Mouse (Mus musculus) midbrain, embryonic 10.5 days (tissue): ENCODE results near the gene Efnb2. TPM values are rescaled to one million over a fixed set of nuclear protein-coding genes. Genes with fewer than 3 reads are reported as not detected.
A peak's percentile ranks its signal among the peaks of the same experiment; 100 is the strongest.

Source experiments
- DNase-seq: peaks from one replicate; pipeline ENCODE4 v3.0.0-alpha.2; 2017; ENCODE audit warnings: low spot score
- H3K27ac ChIP-seq: fragments of 300-500 bp; sonication (generic); replicated peaks from 2 replicates; pipeline ENCODE4 v1.5.1; 2016; ENCODE audit warnings: mild to moderate bottlenecking
- H3K27me3 ChIP-seq: fragments of 300-500 bp; sonication (generic); 2 replicates; pipeline ENCODE4 v1.6.1; 2016; ENCODE audit warnings: low read depth, mild to moderate bottlenecking; ENCODE audit not compliant: poor library complexity, severe bottlenecking
- H3K36me3 ChIP-seq: fragments of 300-500 bp; sonication (generic); 2 replicates; pipeline ENCODE4 v1.6.1; 2016; ENCODE audit warnings: mild to moderate bottlenecking, moderate library complexity
- H3K4me1 ChIP-seq: fragments of 300-500 bp; sonication (generic); 2 replicates; pipeline ENCODE4 v1.6.1; 2016
- H3K4me3 ChIP-seq: fragments of 300-500 bp; sonication (generic); 2 replicates; pipeline ENCODE4 v1.5.1; 2016; ENCODE audit warnings: mild to moderate bottlenecking, moderate library complexity
- H3K9me3 ChIP-seq: fragments of 300-500 bp; sonication (generic); replicated peaks from 2 replicates; pipeline ENCODE4 v1.6.1; 2016; ENCODE audit warnings: mild to moderate bottlenecking
- WGBS: fragments of 180-500 bp; shearing (Covaris S2); methylation state at CpG from one replicate; pipeline ENCODE4 v1.1.7; 2016; 5-methylcytosine and 5-hydroxymethylcytosine counted together
- polyA plus RNA-seq: library from polyadenylated mRNA; unstranded; fragments of >200 nt; fragmentation: Nextera tagmentation; extraction: Ambion mirVana; gene quantifications from 2 replicates; pipeline ENCODE4 v1.2.1, GENCODE M21; 2016

Gene Efnb2
- polyA plus RNA-seq, 1 experiment from 2014 or later = 15.8 TPM

GRCm38 (mm10) chr8:8649944-8650343 is 11.1 kb downstream of the Efnb2 start:
- peaks cover 100% of the 10 kb centered on the region for H3K27me3 ChIP-seq
- H3K4me3 ChIP-seq = no peak overlapping the region
- H3K4me1 ChIP-seq = peaks cover 58% of the 10 kb centered on the region
- no peaks in the 10 kb centered on the region for H3K9me3 ChIP-seq
- WGBS = 61% methylated on average over 8 of the region's 8 CpGs
- H3K36me3 ChIP-seq = peaks cover 14% of the 10 kb centered on the region
- no peak overlapping the region for H3K27ac ChIP-seq
- no peak for DNase-seq

- Histone ChIP-seq H3K36me3 (peaks cover 14% of the 10 kb centered on the region), H3K9me3 (no peaks in the 10 kb centered on the region), H3K27me3 (peaks cover 99% of the 10 kb centered on the region), H3K27ac (no peak overlapping the region), H3K4me3 (no peak overlapping the region), H3K4me1 (peaks cover 53% of the 10 kb centered on the region)
- WGBS = 92% methylated on average over 3 of the region's 3 CpGs
- no peak for DNase-seq
Observed at GRCm38 (mm10) chr8:8649536-8649935, 11.5 kb downstream of the Efnb2 start.

GRCm38 (mm10) chr8:8648686-8649085 is 12.4 kb downstream of the Efnb2 start:
- DNase-seq = no peak
- peaks cover 14% of the 10 kb centered on the region for H3K36me3 ChIP-seq
- H3K27me3 ChIP-seq = peaks cover 99% of the 10 kb centered on the region
- WGBS = 93% methylated on average over 7 of the region's 7 CpGs
- H3K4me1 ChIP-seq = peaks cover 45% of the 10 kb centered on the region
- no peaks in the 10 kb centered on the region for H3K9me3 ChIP-seq
- H3K27ac ChIP-seq = no peak overlapping the region
- H3K4me3 ChIP-seq = no peak overlapping the region

- DNase-seq = no peak
- WGBS = 82% methylated on average over 7 of the region's 7 CpGs
- peaks cover 98% of the 10 kb centered on the region for H3K27me3 ChIP-seq
- no peak overlapping the region for H3K4me3 ChIP-seq
- H3K4me1 ChIP-seq = peaks cover 40% of the 10 kb centered on the region
- no peaks in the 10 kb centered on the region for H3K9me3 ChIP-seq
- peaks cover 17% of the 10 kb centered on the region for H3K36me3 ChIP-seq
- H3K27ac ChIP-seq = no peak overlapping the region
Observed at GRCm38 (mm10) chr8:8647824-8648223, 13.2 kb downstream of the Efnb2 start.

- Histone ChIP-seq H3K4me3 (no peak overlapping the region), H3K9me3 (no peaks in the 10 kb centered on the region), H3K4me1 (peaks cover 39% of the 10 kb centered on the region), H3K36me3 (peaks cover 17% of the 10 kb centered on the region), H3K27ac (no peak overlapping the region), H3K27me3 (peaks cover 98% of the 10 kb centered on the region)
- WGBS = 81% methylated on average over 3 of the region's 3 CpGs
- no peak for DNase-seq
Observed at GRCm38 (mm10) chr8:8647319-8647718, 13.7 kb downstream of the Efnb2 start.

- H3K36me3 ChIP-seq = peaks cover 9% of the 10 kb centered on the region
- no peak for DNase-seq
- peaks cover 73% of the 10 kb centered on the region for H3K27me3 ChIP-seq
- peaks cover 34% of the 10 kb centered on the region for H3K4me1 ChIP-seq
- WGBS = 87% methylated on average over 11 of the region's 11 CpGs
- no peaks in the 10 kb centered on the region for H3K9me3 ChIP-seq
- H3K27ac ChIP-seq = no peak overlapping the region
- no peak overlapping the region for H3K4me3 ChIP-seq
Observed at GRCm38 (mm10) chr8:8644160-8644915, 16.7 kb downstream of the Efnb2 start.

- peaks cover 46% of the 10 kb centered on the region for H3K27me3 ChIP-seq
- H3K4me3 ChIP-seq = no peak overlapping the region
- 0 out of 2 replicates have a peak overlapping the region, but pooled peaks have one; percentile 33 for H3K27ac ChIP-seq
- H3K4me1 ChIP-seq = peaks cover 30% of the 10 kb centered on the region
- WGBS = 7% methylated on average over 4 of the region's 4 CpGs
- H3K36me3 ChIP-seq = peaks cover 35% of the 10 kb centered on the region; the same call in 1 of the 2 replicates
- H3K9me3 ChIP-seq = no peaks in the 10 kb centered on the region
- DNase-seq = peak; percentile 22
Observed at GRCm38 (mm10) chr8:8640264-8640588, 20.8 kb downstream of the Efnb2 start.

- no peak for DNase-seq
- 45% methylated on average over 8 of the region's 8 CpGs for WGBS
- H3K27ac ChIP-seq = 0 out of 2 replicates have a peak overlapping the region, but pooled peaks have one; percentile 33
- H3K27me3 ChIP-seq = peaks cover 41% of the 10 kb centered on the region
- H3K4me3 ChIP-seq = no peak overlapping the region
- peaks cover 39% of the 10 kb centered on the region; the same call in 1 of the 2 replicates for H3K36me3 ChIP-seq
- H3K4me1 ChIP-seq = peaks cover 30% of the 10 kb centered on the region
- H3K9me3 ChIP-seq = no peaks in the 10 kb centered on the region
Observed at GRCm38 (mm10) chr8:8639569-8640263, 21.3 kb downstream of the Efnb2 start.

GRCm38 (mm10) chr8:8631394-8631793 is 29.6 kb downstream of the Efnb2 start:
- 85% methylated on average over 7 of the region's 7 CpGs for WGBS
- H3K4me3 ChIP-seq = no peak overlapping the region
- no peaks in the 10 kb centered on the region for H3K9me3 ChIP-seq
- no peak for DNase-seq
- H3K36me3 ChIP-seq = peaks cover 67% of the 10 kb centered on the region
- H3K27ac ChIP-seq = no peak overlapping the region
- H3K27me3 ChIP-seq = no peaks in the 10 kb centered on the region
- H3K4me1 ChIP-seq = peaks cover 15% of the 10 kb centered on the region

GRCm38 (mm10) chr8:8624017-8624416 is 37.0 kb downstream of the Efnb2 start:
- 77% methylated on average over 7 of the region's 7 CpGs for WGBS

GRCm38 (mm10) chr8:8623486-8623885 is 37.6 kb downstream of the Efnb2 start:
- H3K4me1 ChIP-seq = peaks cover 39% of the 10 kb centered on the region
- no peak overlapping the region for H3K4me3 ChIP-seq
- H3K27ac ChIP-seq = no peak overlapping the region
- H3K36me3 ChIP-seq = peaks cover 66% of the 10 kb centered on the region
- no peaks in the 10 kb centered on the region; the same call in 1 of the 2 replicates for H3K9me3 ChIP-seq
- DNase-seq = no peak
- 79% methylated on average over 8 of the region's 8 CpGs for WGBS
- H3K27me3 ChIP-seq = peaks cover 45% of the 10 kb centered on the region

More at GRCm38 (mm10) chr8:8624017-8624416, 37.0 kb downstream of the Efnb2 start:
- Histone ChIP-seq H3K4me1 (peaks cover 36% of the 10 kb centered on the region), H3K9me3 (no peaks in the 10 kb centered on the region; the same call in 1 of the 2 replicates), H3K27ac (no peak overlapping the region), H3K36me3 (peaks cover 61% of the 10 kb centered on the region), H3K27me3 (peaks cover 39% of the 10 kb centered on the region), H3K4me3 (no peak overlapping the region)
- no peak for DNase-seq

GRCm38 (mm10) chr8:8622476-8622875 is 38.6 kb downstream of the Efnb2 start:
- no peak overlapping the region for H3K4me3 ChIP-seq
- DNase-seq = no peak
- peaks cover 52% of the 10 kb centered on the region for H3K27me3 ChIP-seq
- H3K9me3 ChIP-seq = no peaks in the 10 kb centered on the region; the same call in 1 of the 2 replicates
- H3K4me1 ChIP-seq = peaks cover 37% of the 10 kb centered on the region
- peaks cover 62% of the 10 kb centered on the region for H3K36me3 ChIP-seq
- 95% methylated on average over 3 of the region's 3 CpGs for WGBS
- no peak overlapping the region for H3K27ac ChIP-seq

GRCm38 (mm10) chr8:8622031-8622430 is 39.0 kb downstream of the Efnb2 start:
- Histone ChIP-seq H3K4me1 (peaks cover 37% of the 10 kb centered on the region), H3K27ac (no peak overlapping the region), H3K4me3 (no peak overlapping the region), H3K9me3 (no peaks in the 10 kb centered on the region; the same call in 1 of the 2 replicates), H3K36me3 (peaks cover 59% of the 10 kb centered on the region), H3K27me3 (peaks cover 52% of the 10 kb centered on the region)
- 95% methylated on average over 12 of the region's 12 CpGs for WGBS
- DNase-seq = no peak
